Mouse (Mus musculus): Measurements from ENCODE around the gene Ccdc3. TPM values are rescaled to one million over a fixed set of nuclear protein-coding genes. Genes with fewer than 3 reads are reported as not detected.
"Not testable (repeated sequence)": the region's sequence is repeated elsewhere in the genome, so short reads cannot be mapped to it uniquely, and the experiment has no call there.

Gene Ccdc3
- polyA plus RNA-seq, 2 experiments from 2014 or later: not detected

GRCm38 (mm10) chr2:5219206-5219605 is 81.6 kb downstream of the Ccdc3 start:
- no peak for ATAC-seq

GRCm38 (mm10) chr2:5219847-5220375 is 82.3 kb downstream of the Ccdc3 start:
- ATAC-seq: no peak

- ATAC-seq: no peak
These were observed 85.0 kb downstream of the Ccdc3 start for GRCm38 (mm10) chr2:5222571-5222970.

GRCm38 (mm10) chr2:5236846-5237482 is 99.4 kb downstream of the Ccdc3 start:
- ATAC-seq: no peak

- ATAC-seq: no peak
These were observed 100.3 kb downstream of the Ccdc3 start for GRCm38 (mm10) chr2:5237870-5238269.

GRCm38 (mm10) chr2:5239492-5239891 is 101.9 kb downstream of the Ccdc3 start:
- ATAC-seq: no peak

- no peak for ATAC-seq
These were observed 103.9 kb downstream of the Ccdc3 start for GRCm38 (mm10) chr2:5241469-5241897.

- ATAC-seq: not testable (repeated sequence)
These were observed 111.6 kb downstream of the Ccdc3 start for GRCm38 (mm10) chr2:5249199-5249598.

GRCm38 (mm10) chr2:5249969-5250368 is 112.4 kb downstream of the Ccdc3 start:
- no peak for ATAC-seq

GRCm38 (mm10) chr2:5258250-5258649 is 120.7 kb downstream of the Ccdc3 start:
- ATAC-seq: no peak

- ATAC-seq: no peak
These were observed 124.7 kb downstream of the Ccdc3 start for GRCm38 (mm10) chr2:5262279-5262678.

- no peak for ATAC-seq
These were observed 130.4 kb downstream of the Ccdc3 start for GRCm38 (mm10) chr2:5267980-5268379.

Other genes with a start within 250 kb of the Ccdc3 start
- 10 to 100 TPM; 90.7 to 95.2 TPM for gene Phyh, start 218.8 kb upstream of the Ccdc3 start, polyA plus RNA-seq (2017; shearing (Covaris generic))
- gene Ucma, start 161.7 kb upstream of the Ccdc3 start, polyA plus RNA-seq (2017; shearing (Covaris generic)): not detected
- gene Mcm10, start 125.0 kb upstream of the Ccdc3 start, polyA plus RNA-seq (2017; shearing (Covaris generic)): 1 to 10 TPM; 1.8 to 7.9 TPM
- 1 to 10 TPM; 1.0 to 1.5 TPM for gene Optn, start 73.7 kb upstream of the Ccdc3 start, polyA plus RNA-seq (2017; shearing (Covaris generic))